Mouse (Mus musculus): Measurements from ENCODE around the gene Guf1. TPM values are rescaled to one million over a fixed set of nuclear protein-coding genes. Genes with fewer than 3 reads are reported as not detected.

Guf1 gene
- polyA plus RNA-seq (2015; fragmentation: Nextera tagmentation; extraction: Ambion mirVana): 37.6 and 41.8 TPM in 2 replicates

DNA sequence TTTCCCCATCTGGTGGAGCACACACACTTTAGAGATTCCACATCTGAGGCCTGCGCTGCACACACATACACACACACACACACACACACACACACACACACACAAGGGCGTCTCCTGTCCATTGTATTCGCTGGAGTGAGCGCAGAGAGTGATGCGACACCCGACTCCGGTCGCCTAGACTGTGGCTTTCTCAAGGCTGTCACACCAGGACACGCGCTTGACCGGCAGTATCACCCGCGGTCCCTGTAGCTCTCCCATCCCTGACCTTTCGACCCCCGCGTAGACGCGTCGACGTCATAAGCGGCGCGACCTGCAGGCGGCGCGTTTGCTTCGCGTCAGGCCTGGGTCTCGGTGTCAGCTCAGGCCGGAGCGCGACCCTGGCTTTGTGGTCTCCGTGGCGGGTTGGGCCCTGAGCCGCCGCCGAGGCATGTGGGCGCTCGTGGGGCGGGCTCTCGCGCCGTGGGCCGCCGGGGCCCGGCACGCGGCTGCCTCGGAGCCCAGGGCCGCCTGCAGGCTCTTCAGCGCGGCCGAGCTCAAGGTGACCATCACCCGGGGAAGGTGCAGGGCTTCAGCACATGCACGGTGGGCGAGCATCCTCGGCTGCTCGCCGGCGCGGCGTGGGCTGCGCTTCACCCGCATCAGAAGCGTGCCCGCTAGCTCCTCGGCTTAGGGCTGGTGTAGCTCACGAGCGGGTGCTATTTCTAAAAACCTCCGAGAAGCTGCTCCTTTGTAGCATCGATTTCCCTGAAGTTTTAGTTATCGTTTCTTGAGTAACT lies at the start of gene Guf1:
Guf1 (plus strand) TSS at position 296 of the 776 bp plus-strand sequence.
- no peaks in the 10 kb centered on the region for H3K9me3 ChIP-seq (replicated peaks; ENCODE audit: control insufficient read depth, low read length)
- ATAC-seq (ENCODE audit: insufficient read depth, low FRiP score): peak; percentile 94
- WGBS: under 1% methylated on average over 72 of the region's 72 CpGs
- H3K4me1 ChIP-seq (ENCODE audit: control insufficient read depth, insufficient read depth, low read length): no peaks in the 10 kb centered on the region
- H3K36me3 ChIP-seq (ENCODE audit: control insufficient read depth, insufficient read depth, low read length): no peaks in the 10 kb centered on the region
- peak within 1 kb of the TSS; percentile 79 for H3K27ac ChIP-seq (ENCODE audit: low read length)
- H3K4me2 ChIP-seq (ENCODE audit: low read depth, low read length): peak within 1 kb of the TSS; percentile 63
- H3K4me3 ChIP-seq (replicated peaks; ENCODE audit: low read length): peak within 1 kb of the TSS; percentile 95
- H3K9ac ChIP-seq (ENCODE audit: low read length): peak within 1 kb of the TSS; percentile 98
- no peaks in the 10 kb centered on the region for H3K27me3 ChIP-seq (ENCODE audit: control insufficient read depth, insufficient read depth, low read length)

GRCm38 (mm10) chr5:69507045-69507444 lies 49.7 kb upstream of the Guf1 start:
- H3K4me2 ChIP-seq (ENCODE audit: low read depth, low read length): no peak overlapping the region
- H3K27ac ChIP-seq (ENCODE audit: low read length): no peak overlapping the region
- H3K27me3 ChIP-seq (ENCODE audit: control insufficient read depth, insufficient read depth, low read length): no peaks in the 10 kb centered on the region
- 73% methylated on average over 3 of the region's 3 CpGs for WGBS
- H3K4me1 ChIP-seq (ENCODE audit: control insufficient read depth, insufficient read depth, low read length): no peaks in the 10 kb centered on the region
- no peak overlapping the region for H3K9ac ChIP-seq (ENCODE audit: low read length)
- H3K36me3 ChIP-seq (ENCODE audit: control insufficient read depth, insufficient read depth, low read length): no peaks in the 10 kb centered on the region
- no peaks in the 10 kb centered on the region for H3K9me3 ChIP-seq (replicated peaks; ENCODE audit: control insufficient read depth, low read length)
- H3K4me3 ChIP-seq (replicated peaks; ENCODE audit: low read length): no peak overlapping the region
- no peak for ATAC-seq (ENCODE audit: insufficient read depth, low FRiP score)

- Histone ChIP-seq H3K36me3 (ENCODE audit: control insufficient read depth, insufficient read depth, low read length) (no peaks in the 10 kb centered on the region), H3K27ac (ENCODE audit: low read length) (no peak overlapping the region), H3K4me1 (ENCODE audit: control insufficient read depth, insufficient read depth, low read length) (no peaks in the 10 kb centered on the region), H3K27me3 (ENCODE audit: control insufficient read depth, insufficient read depth, low read length) (no peaks in the 10 kb centered on the region), H3K9me3 (replicated peaks; ENCODE audit: control insufficient read depth, low read length) (no peaks in the 10 kb centered on the region), H3K4me3 (replicated peaks; ENCODE audit: low read length) (no peak overlapping the region), H3K9ac (ENCODE audit: low read length) (no peak overlapping the region), H3K4me2 (ENCODE audit: low read depth, low read length) (no peak overlapping the region)
- ATAC-seq (ENCODE audit: insufficient read depth, low FRiP score): no peak
- 54% methylated on average over 3 of the region's 3 CpGs for WGBS
Measured at GRCm38 (mm10) chr5:69511631-69512030, 45.1 kb upstream of the Guf1 start.

- Histone ChIP-seq H3K4me2 (ENCODE audit: low read depth, low read length) (no peak overlapping the region), H3K9ac (ENCODE audit: low read length) (no peak overlapping the region), H3K27me3 (ENCODE audit: control insufficient read depth, insufficient read depth, low read length) (no peaks in the 10 kb centered on the region), H3K36me3 (ENCODE audit: control insufficient read depth, insufficient read depth, low read length) (no peaks in the 10 kb centered on the region), H3K27ac (ENCODE audit: low read length) (no peak overlapping the region), H3K9me3 (replicated peaks; ENCODE audit: control insufficient read depth, low read length) (no peaks in the 10 kb centered on the region), H3K4me1 (ENCODE audit: control insufficient read depth, insufficient read depth, low read length) (no peaks in the 10 kb centered on the region), H3K4me3 (replicated peaks; ENCODE audit: low read length) (no peak overlapping the region)
- ATAC-seq (ENCODE audit: insufficient read depth, low FRiP score): no peak
- WGBS: 42% methylated on average over 4 of the region's 4 CpGs
Measured at GRCm38 (mm10) chr5:69512203-69512602, 44.5 kb upstream of the Guf1 start.

DNA sequence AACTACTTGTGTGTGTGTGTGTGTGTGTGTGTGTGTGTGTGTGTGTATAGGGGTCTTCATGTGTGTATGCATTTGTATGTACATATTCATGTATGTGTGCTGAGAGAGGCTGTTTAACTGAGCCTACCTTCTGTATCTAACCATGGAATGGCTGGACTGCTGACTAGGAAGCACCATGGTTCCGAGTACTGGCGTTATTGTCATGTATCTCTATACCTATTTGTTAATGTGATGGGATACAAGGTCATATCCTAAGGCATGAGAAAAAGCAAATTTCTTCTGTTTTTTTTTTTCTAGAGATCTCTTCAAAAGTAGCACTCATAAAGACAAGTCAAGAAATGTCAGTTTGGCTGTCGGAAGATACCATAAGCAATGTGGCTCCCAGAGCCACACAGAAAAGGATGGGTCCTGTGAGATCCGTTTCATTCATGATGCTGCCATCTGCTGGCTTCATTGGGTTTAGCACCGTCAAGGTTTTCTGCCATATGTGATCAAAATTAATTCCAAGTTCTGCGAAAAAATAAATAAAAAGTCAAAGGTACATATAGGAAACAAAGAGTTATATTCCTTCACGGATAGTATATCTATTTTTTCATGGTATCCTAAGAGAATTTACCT lies 36.0 kb upstream of the Guf1 start:
- Histone ChIP-seq H3K27ac (ENCODE audit: low read length) (no peak overlapping the region), H3K9ac (ENCODE audit: low read length) (no peak overlapping the region), H3K9me3 (replicated peaks; ENCODE audit: control insufficient read depth, low read length) (no peaks in the 10 kb centered on the region), H3K4me1 (ENCODE audit: control insufficient read depth, insufficient read depth, low read length) (no peaks in the 10 kb centered on the region), H3K4me3 (replicated peaks; ENCODE audit: low read length) (no peak overlapping the region), H3K4me2 (ENCODE audit: low read depth, low read length) (no peak overlapping the region), H3K36me3 (ENCODE audit: control insufficient read depth, insufficient read depth, low read length) (no peaks in the 10 kb centered on the region), H3K27me3 (ENCODE audit: control insufficient read depth, insufficient read depth, low read length) (no peaks in the 10 kb centered on the region; the same call in 1 of the 2 replicates)
- no peak for ATAC-seq (ENCODE audit: insufficient read depth, low FRiP score)
- 33% methylated on average over 7 of the region's 7 CpGs for WGBS

- H3K4me3 ChIP-seq (replicated peaks; ENCODE audit: low read length): no peak overlapping the region
- H3K4me1 ChIP-seq (ENCODE audit: control insufficient read depth, insufficient read depth, low read length): no peaks in the 10 kb centered on the region
- no peak overlapping the region for H3K9ac ChIP-seq (ENCODE audit: low read length)
- ATAC-seq (ENCODE audit: insufficient read depth, low FRiP score): no peak
- no peaks in the 10 kb centered on the region; the same call in 1 of the 2 replicates for H3K27me3 ChIP-seq (ENCODE audit: control insufficient read depth, insufficient read depth, low read length)
- no peaks in the 10 kb centered on the region for H3K36me3 ChIP-seq (ENCODE audit: control insufficient read depth, insufficient read depth, low read length)
- WGBS: 59% methylated on average over 5 of the region's 5 CpGs
- H3K4me2 ChIP-seq (ENCODE audit: low read depth, low read length): no peak overlapping the region
- no peaks in the 10 kb centered on the region for H3K9me3 ChIP-seq (replicated peaks; ENCODE audit: control insufficient read depth, low read length)
- H3K27ac ChIP-seq (ENCODE audit: low read length): no peak overlapping the region
Measured at GRCm38 (mm10) chr5:69522064-69522463, 34.7 kb upstream of the Guf1 start.

DNA sequence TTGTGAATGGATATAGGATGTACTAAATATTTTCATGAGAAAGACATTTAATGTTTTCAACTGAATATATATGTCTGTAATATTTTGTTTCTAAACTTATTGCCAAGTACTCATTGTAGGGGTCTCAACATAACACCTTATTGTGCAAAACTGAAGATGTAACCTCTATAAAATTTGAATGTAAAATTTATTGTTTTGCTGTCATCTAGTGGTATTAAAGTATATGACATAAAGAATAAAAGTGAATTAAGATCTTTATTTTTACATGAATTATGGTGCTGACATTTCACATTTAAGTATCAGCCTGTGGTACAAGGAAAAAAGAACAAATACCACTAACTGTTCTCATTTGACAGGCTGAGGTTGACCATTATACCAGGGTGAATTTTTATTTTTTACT lies 32.8 kb upstream of the Guf1 start:
- Histone ChIP-seq H3K27me3 (ENCODE audit: control insufficient read depth, insufficient read depth, low read length) (no peaks in the 10 kb centered on the region), H3K27ac (ENCODE audit: low read length) (no peak overlapping the region), H3K4me1 (ENCODE audit: control insufficient read depth, insufficient read depth, low read length) (no peaks in the 10 kb centered on the region), H3K9me3 (replicated peaks; ENCODE audit: control insufficient read depth, low read length) (no peaks in the 10 kb centered on the region), H3K4me3 (replicated peaks; ENCODE audit: low read length) (no peak overlapping the region), H3K36me3 (ENCODE audit: control insufficient read depth, insufficient read depth, low read length) (no peaks in the 10 kb centered on the region), H3K4me2 (ENCODE audit: low read depth, low read length) (no peak overlapping the region), H3K9ac (ENCODE audit: low read length) (no peak overlapping the region)
- ATAC-seq (ENCODE audit: insufficient read depth, low FRiP score): no peak

GRCm38 (mm10) chr5:69541680-69542079 lies 15.0 kb upstream of the Guf1 start:
- Histone ChIP-seq H3K4me2 (ENCODE audit: low read depth, low read length) (no peak overlapping the region), H3K9me3 (replicated peaks; ENCODE audit: control insufficient read depth, low read length) (no peaks in the 10 kb centered on the region), H3K27ac (ENCODE audit: low read length) (no peak overlapping the region), H3K4me1 (ENCODE audit: control insufficient read depth, insufficient read depth, low read length) (no peaks in the 10 kb centered on the region), H3K27me3 (ENCODE audit: control insufficient read depth, insufficient read depth, low read length) (no peaks in the 10 kb centered on the region), H3K4me3 (replicated peaks; ENCODE audit: low read length) (no peak overlapping the region), H3K9ac (ENCODE audit: low read length) (no peak overlapping the region), H3K36me3 (ENCODE audit: control insufficient read depth, insufficient read depth, low read length) (no peaks in the 10 kb centered on the region)
- WGBS: 76% methylated on average over 1 of the region's 1 CpGs
- no peak for ATAC-seq (ENCODE audit: insufficient read depth, low FRiP score)

GRCm38 (mm10) chr5:69542489-69542888 lies 14.2 kb upstream of the Guf1 start, which contains the start of gene Yipf7:
Yipf7 (minus strand) TSS chr5:69542648.
- Histone ChIP-seq H3K4me3 (replicated peaks; ENCODE audit: low read length) (no peak within 1 kb of the TSS), H3K27me3 (ENCODE audit: control insufficient read depth, insufficient read depth, low read length) (no peaks in the 10 kb centered on the region), H3K4me2 (ENCODE audit: low read depth, low read length) (no peak within 1 kb of the TSS), H3K4me1 (ENCODE audit: control insufficient read depth, insufficient read depth, low read length) (no peaks in the 10 kb centered on the region), H3K36me3 (ENCODE audit: control insufficient read depth, insufficient read depth, low read length) (no peaks in the 10 kb centered on the region), H3K9ac (ENCODE audit: low read length) (no peak within 1 kb of the TSS), H3K9me3 (replicated peaks; ENCODE audit: control insufficient read depth, low read length) (no peaks in the 10 kb centered on the region), H3K27ac (ENCODE audit: low read length) (no peak within 1 kb of the TSS)
- ATAC-seq (ENCODE audit: insufficient read depth, low FRiP score): no peak
- 69% methylated on average over 4 of the region's 4 CpGs for WGBS
